Mouse (Mus musculus): ENCODE measurements around the gene Habp4.

Habp4 gene

DNA sequence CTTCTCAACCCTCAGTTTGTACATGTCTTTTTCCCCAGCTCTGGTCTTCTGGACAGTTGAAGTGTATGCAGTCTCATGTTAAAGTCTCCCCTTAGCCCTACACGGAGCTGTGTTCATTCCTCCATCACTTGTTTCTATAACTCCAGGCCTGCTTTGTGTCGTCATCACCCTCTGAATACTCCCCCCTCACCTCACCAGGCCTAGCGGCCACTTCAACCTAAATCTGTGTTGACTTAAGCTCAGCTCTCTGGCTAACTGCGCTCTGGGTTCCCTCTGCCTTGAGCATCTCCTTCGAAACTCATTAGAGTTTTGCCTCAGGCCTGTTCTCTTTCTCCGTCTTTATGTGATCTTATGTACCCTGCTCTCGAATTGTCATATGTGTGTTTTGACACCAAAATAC, 16.4 kb downstream of the Habp4 start:
- no peak for DNase-seq (ENCODE audit: low read depth in 1 of 2, low spot score in 2 of 2)

DNA sequence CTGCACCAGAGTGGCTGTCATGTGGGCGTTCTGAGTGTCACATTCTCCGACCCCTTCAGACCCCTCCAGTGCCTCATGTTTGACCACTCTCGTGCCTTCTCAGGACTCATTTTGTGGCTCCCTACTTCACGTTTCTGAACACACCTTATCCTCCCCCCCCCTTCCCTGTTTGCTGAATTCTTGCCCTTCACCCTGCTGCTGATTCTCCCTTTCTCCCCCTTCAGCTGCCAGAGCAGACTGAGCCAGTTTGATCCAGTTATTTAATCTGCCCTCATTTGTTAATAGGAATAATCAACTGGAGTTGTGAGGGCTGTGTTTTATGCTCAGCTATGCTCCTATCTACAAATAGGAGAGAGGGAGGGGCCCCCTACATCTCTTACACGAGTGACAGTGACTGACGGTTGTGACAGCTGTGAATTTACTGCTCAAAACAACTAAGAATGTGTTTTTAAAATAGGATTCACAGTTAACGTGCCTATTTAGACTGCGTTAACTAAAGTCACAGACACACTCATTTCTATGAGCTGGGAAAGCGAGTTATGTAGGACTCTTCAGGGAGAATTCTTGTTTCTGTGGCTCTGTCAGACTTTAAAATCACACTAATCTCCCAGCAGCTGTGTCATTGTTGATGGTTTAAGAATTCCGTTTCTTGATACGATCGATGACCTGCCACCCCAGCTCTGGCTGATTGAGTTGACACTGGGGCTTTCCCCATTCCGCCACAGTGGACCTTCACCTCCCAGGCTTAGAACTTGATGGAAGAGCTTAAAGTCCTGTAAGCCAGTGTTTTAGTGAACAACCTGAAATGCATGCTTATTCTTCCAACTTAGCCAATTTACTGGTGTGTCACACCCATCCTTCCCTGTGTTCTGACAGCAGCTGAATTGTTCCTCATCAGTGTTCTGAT, 17.4 kb downstream of the Habp4 start:
- DNase-seq (ENCODE audit: low read depth in 1 of 2, low spot score in 2 of 2), result no peak

DNA sequence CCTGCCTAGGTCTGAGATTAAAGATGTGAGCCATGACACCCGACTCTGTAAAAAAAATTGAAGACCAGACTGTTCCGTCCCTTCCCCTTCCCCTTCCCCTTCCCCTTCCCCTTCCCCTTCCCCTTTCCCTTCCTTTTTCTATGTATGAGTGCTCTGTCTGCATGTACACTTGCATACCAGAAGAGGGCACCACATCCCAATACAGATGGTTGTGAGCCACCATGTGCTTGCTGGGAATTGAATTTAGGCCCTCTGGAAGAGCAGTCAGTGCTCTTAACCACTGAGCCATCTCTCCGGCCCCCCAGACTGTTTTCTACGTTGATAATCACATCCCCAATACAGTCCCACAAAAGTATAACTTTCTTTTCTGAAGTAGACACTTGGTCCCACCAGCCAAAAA, 18.7 kb downstream of the Habp4 start:
- no peak for DNase-seq (ENCODE audit: low read depth in 1 of 2, low spot score in 2 of 2)

DNA sequence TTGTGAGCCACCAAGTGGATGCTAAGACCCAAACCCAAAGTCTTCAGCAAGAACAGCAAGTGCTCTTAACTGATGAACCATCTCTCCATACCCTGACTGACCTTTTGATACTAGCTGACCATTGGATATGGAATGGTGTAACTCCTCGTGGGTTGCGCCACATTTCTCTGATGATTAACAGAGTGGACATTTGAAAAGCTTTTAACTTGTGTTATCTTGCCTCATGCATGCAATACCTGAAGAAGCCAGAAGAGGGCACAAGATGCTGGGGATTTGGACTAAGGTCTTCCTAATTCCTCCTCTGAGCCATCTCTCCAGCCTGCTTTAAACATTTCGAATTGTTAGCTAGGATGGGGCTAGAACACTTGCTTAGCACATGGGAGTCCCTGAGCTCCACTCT, 19.3 kb downstream of the Habp4 start:
- DNase-seq (ENCODE audit: low read depth in 1 of 2, low spot score in 2 of 2), result peak in 1 of 2 experiments; percentile 39

DNA sequence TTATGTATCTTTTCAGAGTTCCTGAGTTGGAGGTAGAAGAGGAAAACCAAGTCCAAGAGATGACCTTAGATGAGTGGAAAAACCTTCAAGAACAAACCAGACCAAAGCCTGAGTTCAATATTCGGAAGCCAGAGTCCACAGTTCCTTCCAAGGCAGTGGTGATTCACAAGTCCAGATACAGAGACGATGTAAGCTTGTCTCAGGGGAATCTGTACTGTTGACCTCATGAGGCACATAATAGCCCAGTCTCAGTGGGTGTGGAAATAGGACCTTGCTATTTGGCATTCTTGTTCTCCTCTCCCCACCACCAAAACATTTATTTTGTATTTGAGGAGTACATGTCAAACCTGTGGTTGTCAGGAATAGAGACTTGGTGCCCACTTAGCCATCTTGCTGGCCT, 20.5 kb downstream of the Habp4 start:
- DNase-seq (ENCODE audit: low read depth in 1 of 2, low spot score in 2 of 2), result no peak

DNA sequence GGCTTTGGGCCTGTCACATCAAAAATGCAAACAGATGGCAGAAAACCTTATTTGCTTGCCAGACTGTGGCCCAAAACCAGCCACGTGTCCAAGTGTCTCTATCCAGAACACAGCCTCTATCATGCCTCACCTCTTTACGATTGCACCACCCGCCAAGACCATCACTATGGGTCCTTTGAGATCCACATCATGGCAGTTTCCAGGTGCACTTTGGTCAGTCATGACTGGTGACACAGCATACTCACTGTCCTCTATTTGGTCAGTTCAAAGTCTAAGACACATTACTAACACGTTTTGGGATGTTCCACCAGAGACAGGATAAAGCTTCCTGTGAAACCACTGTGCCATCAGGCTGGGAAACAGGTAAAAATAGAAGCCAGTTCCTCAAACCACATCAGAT, 22.0 kb downstream of the Habp4 start:
- DNase-seq (ENCODE audit: low read depth in 1 of 2, low spot score in 2 of 2), result no peak

DNA sequence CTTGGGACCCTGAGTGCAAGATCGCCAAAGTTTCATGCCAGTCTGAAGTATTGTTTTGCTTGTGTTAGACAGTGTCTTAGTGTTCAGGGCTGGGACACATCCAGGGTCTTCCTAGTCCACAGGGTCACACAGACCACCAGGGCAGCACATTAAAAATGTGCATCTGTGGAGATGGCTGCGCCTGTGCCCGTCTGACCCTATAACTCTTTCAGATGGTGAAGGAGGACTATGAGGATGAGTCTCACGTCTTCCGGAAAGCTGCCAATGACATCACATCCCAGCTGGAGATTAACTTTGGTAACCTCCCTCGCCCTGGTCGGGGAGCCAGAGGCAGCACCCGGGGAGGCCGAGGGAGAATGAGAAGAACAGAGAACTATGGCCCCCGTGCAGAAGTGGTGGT, 22.7 kb downstream of the Habp4 start:
- no peak for DNase-seq (ENCODE audit: low read depth in 1 of 2, low spot score in 2 of 2)

DNA sequence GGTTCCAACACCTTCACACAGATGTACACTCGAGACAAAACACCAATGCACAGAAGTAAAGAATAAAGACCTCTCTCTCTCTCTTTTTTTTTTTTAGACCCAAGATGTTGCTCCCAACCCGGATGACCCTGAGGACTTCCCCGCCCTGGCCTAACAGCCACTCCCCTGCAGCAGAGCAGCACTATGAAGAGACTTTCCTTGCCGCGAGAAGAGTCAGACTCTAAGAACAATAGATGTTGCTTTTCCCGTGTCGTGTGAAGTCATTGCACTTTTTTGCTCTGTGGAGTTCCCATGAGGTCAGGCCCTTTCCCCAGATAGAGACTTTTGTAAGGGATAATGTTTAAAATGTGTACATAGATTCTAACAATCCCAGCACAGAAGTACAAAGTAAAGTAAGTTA, 23.6 kb downstream of the Habp4 start:
- DNase-seq (ENCODE audit: low read depth in 1 of 2, low spot score in 2 of 2), result no peak

DNA sequence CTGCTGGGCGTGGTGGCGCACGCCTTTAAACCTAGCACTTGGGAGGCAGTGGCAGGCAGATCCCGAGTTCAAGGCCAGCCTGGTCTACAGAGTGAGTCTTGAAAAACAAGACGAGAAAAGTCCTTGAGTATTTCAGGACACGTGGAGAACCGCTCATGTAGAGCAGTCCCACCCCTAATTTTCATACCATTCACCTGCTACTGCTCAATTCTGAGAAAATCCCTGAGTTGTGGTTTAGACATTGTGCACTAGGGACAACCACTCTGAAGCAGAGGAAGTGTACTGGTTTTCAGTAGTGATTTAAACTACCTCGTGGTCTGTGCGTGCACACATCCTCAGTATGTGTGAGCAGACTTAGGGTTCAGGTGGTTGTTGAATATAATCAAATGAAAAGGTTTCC, 24.0 kb downstream of the Habp4 start:
- no peak for DNase-seq (ENCODE audit: low read depth in 1 of 2, low spot score in 2 of 2)

DNA sequence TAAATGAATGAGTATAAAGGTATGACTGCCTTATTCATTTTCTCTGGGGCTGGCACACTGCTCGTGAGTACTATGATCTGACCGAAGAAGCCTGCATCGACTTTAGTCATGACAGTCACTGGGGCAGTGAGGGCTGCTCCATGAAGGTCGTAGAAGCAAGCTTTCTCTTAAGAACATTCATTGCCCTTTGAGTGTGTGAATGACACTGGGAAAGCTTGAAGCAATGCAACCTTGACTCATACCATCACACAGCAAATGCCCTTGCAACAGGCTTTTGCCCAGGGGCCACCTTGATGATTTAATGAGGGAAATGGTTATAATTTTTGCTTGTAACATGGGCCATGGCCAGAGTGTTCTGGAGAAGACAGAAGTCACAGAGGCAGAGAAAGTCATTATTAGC, 24.9 kb downstream of the Habp4 start:
- no peak for DNase-seq (ENCODE audit: low read depth in 1 of 2, low spot score in 2 of 2)

DNA sequence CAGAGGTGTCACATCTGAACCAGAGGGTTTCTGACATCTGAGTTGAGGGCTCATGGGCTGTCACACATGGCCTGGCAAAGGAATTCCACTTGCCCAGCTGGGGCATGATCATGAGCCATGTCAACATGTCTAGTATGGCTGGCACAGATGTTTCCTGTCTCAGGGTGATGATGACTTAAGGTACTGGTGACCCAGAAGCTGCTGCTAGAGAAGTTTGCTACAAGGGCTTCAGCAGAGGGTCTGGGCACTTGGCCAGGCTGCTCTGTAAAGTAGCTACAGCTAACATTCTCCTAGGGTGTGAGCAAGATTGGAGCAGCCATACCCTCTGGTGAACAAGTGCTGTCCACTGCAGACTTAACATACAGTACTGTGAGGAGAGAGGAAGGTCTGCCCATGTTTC, 25.4 kb downstream of the Habp4 start:
- no peak for DNase-seq (ENCODE audit: low read depth in 1 of 2, low spot score in 2 of 2)

DNA sequence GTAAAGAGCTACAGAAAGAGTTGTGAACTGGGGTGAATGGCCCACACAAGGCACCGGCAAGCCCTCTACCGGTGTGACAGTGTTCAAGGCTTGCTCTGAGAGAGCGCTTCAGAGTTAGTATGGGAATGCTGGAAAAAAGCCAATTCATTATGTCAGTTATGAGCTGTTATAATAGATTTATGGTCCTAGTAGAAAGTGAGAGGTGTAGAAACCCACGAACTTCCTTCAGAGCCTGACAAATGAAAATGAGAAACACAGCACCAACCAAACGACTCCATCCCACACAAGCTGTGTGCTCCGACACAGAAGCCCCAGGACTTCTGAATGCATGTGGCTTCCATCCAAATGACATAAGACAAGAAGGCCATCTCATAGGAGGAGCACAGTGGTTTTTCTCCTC, 36.3 kb downstream of the Habp4 start:
- DNase-seq (ENCODE audit: low read depth in 1 of 2, low spot score in 2 of 2), result no peak

DNA sequence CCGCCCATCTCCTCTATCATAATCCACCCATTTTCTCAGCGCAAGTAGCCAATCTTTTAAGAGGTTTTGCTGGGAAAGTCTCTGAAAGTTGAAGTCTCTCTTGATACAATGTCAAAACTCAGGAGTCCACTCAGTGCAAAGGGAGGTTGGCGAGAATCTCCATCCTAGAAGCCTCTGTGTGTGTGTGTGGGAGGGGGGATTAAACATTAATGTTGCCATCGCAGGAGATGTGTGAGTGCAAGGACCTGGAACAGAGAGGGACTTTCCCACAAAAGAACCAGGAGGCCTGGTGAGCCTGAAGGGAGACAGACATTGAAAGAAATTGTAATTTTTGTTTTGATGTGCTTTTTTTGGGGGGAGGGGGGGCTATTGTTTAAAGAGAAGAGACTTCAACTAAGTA, 36.7 kb downstream of the Habp4 start:
- no peak for DNase-seq (ENCODE audit: low read depth in 1 of 2, low spot score in 2 of 2)

DNA sequence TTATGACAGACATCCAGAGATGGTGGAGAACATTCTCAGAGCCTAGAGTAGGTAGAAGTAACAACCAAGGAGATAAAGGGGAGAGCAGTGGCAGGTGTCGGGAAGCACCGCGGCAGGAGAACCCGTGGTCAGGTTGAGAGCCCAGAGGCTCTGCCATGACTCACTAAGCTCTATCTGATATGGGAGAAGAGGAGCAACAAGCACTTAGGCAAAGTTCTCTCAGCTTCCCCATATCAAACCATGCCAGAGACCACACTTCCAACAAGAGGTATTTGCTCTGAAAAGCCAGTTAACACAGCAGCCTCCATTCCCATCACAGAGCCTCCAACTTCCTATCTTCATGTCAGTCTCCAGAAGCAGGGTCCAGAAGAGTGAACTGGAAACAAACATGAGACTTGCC, 39.3 kb downstream of the Habp4 start:
- DNase-seq (ENCODE audit: low read depth in 1 of 2, low spot score in 2 of 2), result no peak

DNA sequence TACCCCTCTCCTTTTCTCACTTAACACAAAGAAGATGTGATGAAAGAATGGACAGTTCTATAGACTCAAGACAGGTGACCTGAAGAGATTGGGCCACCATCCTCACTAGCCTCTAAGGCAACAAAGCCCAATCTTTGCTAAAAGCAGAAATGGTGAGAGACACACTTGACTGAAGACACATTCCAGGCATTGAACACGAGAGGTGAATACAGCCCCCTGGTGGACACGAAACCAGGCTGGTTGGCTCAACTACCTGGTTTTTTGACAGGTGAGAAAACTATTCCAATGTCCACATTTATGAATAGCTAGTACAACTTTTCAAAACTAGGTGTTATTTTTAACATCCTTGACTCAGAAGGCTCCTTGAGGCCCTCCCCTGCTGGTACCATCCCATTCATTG, 43.1 kb downstream of the Habp4 start:
- no peak for DNase-seq (ENCODE audit: low read depth in 1 of 2, low spot score in 2 of 2)

DNA sequence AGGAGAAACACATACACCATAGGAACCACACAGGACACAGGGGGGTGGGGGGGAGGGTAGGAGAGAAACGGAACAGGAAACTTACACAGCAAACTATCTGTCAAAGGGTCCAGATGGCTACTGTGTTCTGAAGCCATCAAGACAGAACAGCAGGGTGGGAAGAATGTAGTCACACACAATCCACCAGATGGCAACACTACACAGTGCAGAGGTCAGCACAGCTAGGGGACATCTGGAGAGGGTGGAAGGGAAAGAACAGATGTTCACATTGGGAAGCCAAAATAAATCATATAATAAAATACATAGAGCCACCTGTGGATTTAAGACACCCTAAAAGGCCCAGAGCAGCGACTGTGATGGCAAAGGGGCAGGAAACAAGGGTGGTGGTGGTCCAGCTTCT, 43.6 kb downstream of the Habp4 start:
- no peak for DNase-seq (ENCODE audit: low read depth in 1 of 2, low spot score in 2 of 2)

DNA sequence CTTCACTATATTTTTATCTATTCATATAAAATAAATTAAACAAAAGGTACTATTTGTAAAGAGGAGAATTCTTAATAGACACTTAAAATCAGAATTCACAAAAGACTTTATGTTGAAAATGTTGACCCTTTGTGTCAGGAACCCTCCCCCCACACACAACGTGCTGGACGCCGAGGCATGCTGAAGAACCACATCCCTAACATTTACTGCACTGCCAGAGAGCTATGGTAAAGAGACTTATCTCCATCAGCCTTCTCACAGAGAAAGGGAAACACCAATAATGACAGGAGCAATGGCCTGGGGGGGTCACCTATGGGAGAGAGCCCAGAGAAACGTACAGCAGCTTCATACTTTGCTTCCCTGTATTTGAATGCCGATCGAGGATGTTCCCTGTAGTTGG, 46.5 kb downstream of the Habp4 start:
- DNase-seq (ENCODE audit: low read depth in 1 of 2, low spot score in 2 of 2), result no peak

DNA sequence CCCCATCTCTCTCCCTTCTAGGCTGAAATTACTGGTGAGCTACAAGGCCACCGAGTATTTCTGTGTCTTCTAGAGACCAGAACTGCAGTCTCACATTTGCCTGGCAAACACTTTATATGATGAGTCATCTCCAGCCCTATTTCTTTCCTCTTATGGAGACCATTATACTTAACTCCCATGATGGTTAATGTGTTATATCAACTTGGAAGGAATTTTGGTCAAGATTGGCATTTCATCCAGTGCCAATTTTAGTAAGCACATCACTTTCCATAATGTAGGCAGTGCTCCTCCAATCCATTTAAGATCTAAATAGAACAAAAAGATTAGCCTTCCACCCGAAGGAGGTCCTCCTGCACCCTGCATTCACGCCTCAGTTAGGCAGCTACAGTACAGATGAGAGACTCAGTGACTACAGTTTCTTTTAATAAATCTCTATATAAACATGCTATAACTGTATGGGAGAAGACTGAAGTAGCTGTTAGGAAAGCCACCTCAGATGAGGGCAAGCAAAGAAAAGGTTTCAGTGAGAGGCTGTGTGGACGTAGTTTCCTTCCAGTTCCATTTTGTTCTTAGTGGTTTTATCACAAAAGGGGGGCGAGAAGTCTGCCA, 50.5 kb downstream of the Habp4 start:
- no peak for DNase-seq (ENCODE audit: low read depth in 1 of 2, low spot score in 2 of 2)

DNA sequence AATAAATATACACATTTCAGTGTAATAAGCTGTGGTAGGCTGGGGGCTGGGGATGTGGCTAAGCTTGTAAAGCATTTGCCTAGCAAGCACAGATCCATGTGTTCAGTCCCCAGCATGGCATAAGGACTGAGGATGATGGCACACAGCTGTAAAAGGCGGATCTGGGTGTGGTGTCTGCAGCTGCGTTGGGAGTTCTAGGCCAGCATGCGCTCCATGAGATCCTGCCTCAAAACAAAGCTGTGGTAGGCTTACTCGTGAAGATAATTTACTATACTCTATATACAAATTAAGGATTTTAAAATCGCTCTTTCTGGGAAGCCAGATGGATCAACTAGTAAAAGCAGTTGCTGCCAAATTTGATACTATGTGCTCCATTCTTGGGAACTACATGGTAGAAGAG, 53.3 kb downstream of the Habp4 start:
- no peak for DNase-seq (ENCODE audit: low read depth in 1 of 2, low spot score in 2 of 2)

DNA sequence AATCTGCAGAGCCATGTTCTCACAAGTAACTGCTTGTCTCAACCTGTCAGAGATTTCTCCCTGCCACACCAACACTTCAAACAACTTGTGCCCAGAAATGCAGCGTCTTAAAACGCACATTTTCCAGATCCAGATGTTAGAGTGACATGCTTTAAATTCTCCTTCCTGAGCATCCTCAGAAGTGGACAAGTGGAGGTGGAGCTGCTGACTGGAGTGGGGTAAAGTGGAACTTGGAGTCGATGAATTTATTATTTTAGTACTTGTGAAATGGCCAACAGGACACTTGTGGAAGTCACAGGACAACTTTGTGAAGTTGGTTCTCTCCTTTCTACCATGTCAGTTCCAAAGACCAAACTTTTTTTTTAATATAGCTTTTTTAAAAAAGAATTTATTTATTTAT, 64.1 kb downstream of the Habp4 start:
- DNase-seq (ENCODE audit: low read depth in 1 of 2, low spot score in 2 of 2), result no peak

DNA sequence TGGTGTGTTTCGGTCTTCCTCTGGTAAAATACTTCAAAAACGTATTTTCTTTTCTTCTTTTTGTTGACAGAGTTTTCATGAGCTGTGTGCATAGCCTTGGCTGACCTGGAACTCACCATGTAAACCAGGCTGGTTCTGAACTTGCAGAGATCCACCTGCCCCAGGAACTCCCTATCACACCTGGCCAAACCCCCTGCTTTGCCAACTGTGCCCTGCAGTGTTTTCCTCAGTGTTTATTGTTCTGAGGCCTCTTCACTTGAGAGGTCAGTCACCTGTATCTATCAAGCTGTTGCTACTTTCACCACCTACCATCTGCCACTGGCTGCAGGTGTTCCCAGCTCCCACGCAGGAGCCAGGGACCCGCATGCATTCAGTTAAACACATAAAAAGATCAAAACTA, 65.1 kb downstream of the Habp4 start:
- no peak for DNase-seq (ENCODE audit: low read depth in 1 of 2, low spot score in 2 of 2)

DNA sequence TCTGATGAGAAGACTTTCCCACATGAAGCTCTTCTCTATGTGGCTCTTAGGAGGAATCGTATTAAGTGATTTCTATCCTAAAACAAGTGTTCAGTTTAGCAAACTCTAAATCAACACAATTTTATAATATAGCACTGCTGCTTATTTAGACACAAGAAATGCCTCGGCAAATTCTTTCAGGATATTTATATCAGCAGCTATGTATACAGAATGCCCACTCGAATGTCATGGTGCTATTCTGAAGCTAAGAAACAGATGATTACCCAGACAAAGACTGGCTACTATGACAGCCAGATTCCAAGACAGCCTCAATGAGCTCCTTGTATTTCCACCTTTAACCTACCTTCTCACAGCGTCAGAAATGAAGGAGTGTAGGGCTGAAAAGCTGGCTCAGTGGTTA, 71.5 kb downstream of the Habp4 start:
- DNase-seq (ENCODE audit: low read depth in 1 of 2, low spot score in 2 of 2), result no peak

Data from monocyte, adult 2 months (primary cell).